Mouse (Mus musculus): ENCODE data around the gene Pax4. TPM values are rescaled to one million over a fixed set of nuclear protein-coding genes. Genes with fewer than 3 reads are reported as not detected.
A peak's percentile ranks its signal among the peaks of the same experiment; 100 is the strongest.

The Pax4 gene
- polyA plus RNA-seq, 1 experiment from 2014 or later: not detected

- Histone ChIP-seq H3K36me3 (ENCODE audit: control insufficient read depth, insufficient read depth, low read length) (no peaks in the 10 kb centered on the region), H3K9me3 (ENCODE audit: control insufficient read depth, low read length) (no peaks in the 10 kb centered on the region), H3K27me3 (replicated peaks; ENCODE audit: control insufficient read depth, insufficient read depth, low read length) (no peaks in the 10 kb centered on the region), H3K27ac (ENCODE audit: low read depth, low read length) (no peak overlapping the region), H3K4me3 (ENCODE audit: low read length) (no peak overlapping the region), H3K4me1 (ENCODE audit: control insufficient read depth, insufficient read depth, low read depth, low read length) (no peaks in the 10 kb centered on the region), H3K4me2 (ENCODE audit: low read length) (no peak overlapping the region), H3K9ac (ENCODE audit: low read depth, low read length) (no peak overlapping the region)
- 0 out of 2 replicates have a peak, but pooled peaks have one; percentile 54 for ATAC-seq
- 9% methylated on average over 5 of the region's 5 CpGs for WGBS
Observed at GRCm38 (mm10) chr6:28460534-28460933, 11.4 kb upstream of the Pax4 start.

- Histone ChIP-seq H3K9me3 (ENCODE audit: control insufficient read depth, low read length) (no peaks in the 10 kb centered on the region), H3K4me1 (ENCODE audit: control insufficient read depth, insufficient read depth, low read depth, low read length) (no peaks in the 10 kb centered on the region), H3K4me3 (ENCODE audit: low read length) (no peak overlapping the region), H3K36me3 (ENCODE audit: control insufficient read depth, insufficient read depth, low read length) (no peaks in the 10 kb centered on the region), H3K4me2 (ENCODE audit: low read length) (no peak overlapping the region), H3K27me3 (replicated peaks; ENCODE audit: control insufficient read depth, insufficient read depth, low read length) (no peaks in the 10 kb centered on the region), H3K27ac (ENCODE audit: low read depth, low read length) (no peak overlapping the region), H3K9ac (ENCODE audit: low read depth, low read length) (no peak overlapping the region)
- no peak for ATAC-seq
Observed at GRCm38 (mm10) chr6:28459221-28459668, 10.1 kb upstream of the Pax4 start.

GRCm38 (mm10) chr6:28450977-28451376 lies 1.8 kb upstream of the Pax4 start:
- Histone ChIP-seq H3K4me2 (ENCODE audit: low read length) (0 out of 2 replicates have a peak overlapping the region, but pooled peaks have one; percentile 12), H3K27ac (ENCODE audit: low read depth, low read length) (no peak overlapping the region), H3K36me3 (ENCODE audit: control insufficient read depth, insufficient read depth, low read length) (no peaks in the 10 kb centered on the region), H3K9me3 (ENCODE audit: control insufficient read depth, low read length) (no peaks in the 10 kb centered on the region), H3K4me3 (ENCODE audit: low read length) (no peak overlapping the region), H3K9ac (ENCODE audit: low read depth, low read length) (no peak overlapping the region), H3K4me1 (ENCODE audit: control insufficient read depth, insufficient read depth, low read depth, low read length) (no peaks in the 10 kb centered on the region), H3K27me3 (replicated peaks; ENCODE audit: control insufficient read depth, insufficient read depth, low read length) (peaks cover 22% of the 10 kb centered on the region)
- ATAC-seq: 0 out of 2 replicates have a peak, but pooled peaks have one; percentile 34
- WGBS: 0% methylated on average over 11 of the region's 12 CpGs

GRCm38 (mm10) chr6:28450481-28450880 lies 1.3 kb upstream of the Pax4 start:
- Histone ChIP-seq H3K4me3 (ENCODE audit: low read length) (no peak overlapping the region), H3K4me2 (ENCODE audit: low read length) (no peak overlapping the region), H3K27me3 (replicated peaks; ENCODE audit: control insufficient read depth, insufficient read depth, low read length) (peaks cover 22% of the 10 kb centered on the region), H3K36me3 (ENCODE audit: control insufficient read depth, insufficient read depth, low read length) (no peaks in the 10 kb centered on the region), H3K9ac (ENCODE audit: low read depth, low read length) (no peak overlapping the region), H3K9me3 (ENCODE audit: control insufficient read depth, low read length) (no peaks in the 10 kb centered on the region), H3K4me1 (ENCODE audit: control insufficient read depth, insufficient read depth, low read depth, low read length) (no peaks in the 10 kb centered on the region), H3K27ac (ENCODE audit: low read depth, low read length) (no peak overlapping the region)
- no peak for ATAC-seq
- 16% methylated on average over 5 of the region's 5 CpGs for WGBS

GRCm38 (mm10) chr6:28447937-28448336 lies 1.2 kb downstream of the Pax4 start:
- Histone ChIP-seq H3K9me3 (ENCODE audit: control insufficient read depth, low read length) (no peaks in the 10 kb centered on the region), H3K4me3 (ENCODE audit: low read length) (no peak overlapping the region), H3K27ac (ENCODE audit: low read depth, low read length) (no peak overlapping the region), H3K4me1 (ENCODE audit: control insufficient read depth, insufficient read depth, low read depth, low read length) (no peaks in the 10 kb centered on the region), H3K36me3 (ENCODE audit: control insufficient read depth, insufficient read depth, low read length) (no peaks in the 10 kb centered on the region), H3K27me3 (replicated peaks; ENCODE audit: control insufficient read depth, insufficient read depth, low read length) (peaks cover 22% of the 10 kb centered on the region), H3K9ac (ENCODE audit: low read depth, low read length) (no peak overlapping the region), H3K4me2 (ENCODE audit: low read length) (no peak overlapping the region)
- 73% methylated on average over 7 of the region's 7 CpGs for WGBS
- no peak for ATAC-seq

GRCm38 (mm10) chr6:28431538-28431855 lies 17.7 kb downstream of the Pax4 start:
- Histone ChIP-seq H3K4me3 (ENCODE audit: low read length) (no peak overlapping the region), H3K27ac (ENCODE audit: low read depth, low read length) (no peak overlapping the region), H3K9ac (ENCODE audit: low read depth, low read length) (no peak overlapping the region), H3K36me3 (ENCODE audit: control insufficient read depth, insufficient read depth, low read length) (peaks cover 2% of the 10 kb centered on the region; the same call in 1 of the 2 replicates), H3K4me2 (ENCODE audit: low read length) (no peak overlapping the region), H3K27me3 (replicated peaks; ENCODE audit: control insufficient read depth, insufficient read depth, low read length) (no peaks in the 10 kb centered on the region), H3K4me1 (ENCODE audit: control insufficient read depth, insufficient read depth, low read depth, low read length) (no peaks in the 10 kb centered on the region), H3K9me3 (ENCODE audit: control insufficient read depth, low read length) (no peaks in the 10 kb centered on the region)
- 81% methylated on average over 6 of the region's 6 CpGs for WGBS
- ATAC-seq: no peak

GRCm38 (mm10) chr6:28430795-28431537 lies 18.2 kb downstream of the Pax4 start:
- H3K4me1 ChIP-seq (ENCODE audit: control insufficient read depth, insufficient read depth, low read depth, low read length): no peaks in the 10 kb centered on the region
- H3K9me3 ChIP-seq (ENCODE audit: control insufficient read depth, low read length): no peaks in the 10 kb centered on the region
- H3K27ac ChIP-seq (ENCODE audit: low read depth, low read length): no peak overlapping the region
- 80% methylated on average over 10 of the region's 10 CpGs for WGBS
- ATAC-seq: no peak
- H3K36me3 ChIP-seq (ENCODE audit: control insufficient read depth, insufficient read depth, low read length): peaks cover 7% of the 10 kb centered on the region
- H3K4me3 ChIP-seq (ENCODE audit: low read length): no peak overlapping the region
- no peaks in the 10 kb centered on the region for H3K27me3 ChIP-seq (replicated peaks; ENCODE audit: control insufficient read depth, insufficient read depth, low read length)
- no peak overlapping the region for H3K4me2 ChIP-seq (ENCODE audit: low read length)
- no peak overlapping the region for H3K9ac ChIP-seq (ENCODE audit: low read depth, low read length)

- no peak for ATAC-seq
- Histone ChIP-seq H3K36me3 (ENCODE audit: control insufficient read depth, insufficient read depth, low read length) (peaks cover 8% of the 10 kb centered on the region), H3K4me2 (ENCODE audit: low read length) (no peak overlapping the region), H3K9me3 (ENCODE audit: control insufficient read depth, low read length) (no peaks in the 10 kb centered on the region), H3K4me1 (ENCODE audit: control insufficient read depth, insufficient read depth, low read depth, low read length) (peaks cover 4% of the 10 kb centered on the region), H3K27me3 (replicated peaks; ENCODE audit: control insufficient read depth, insufficient read depth, low read length) (no peaks in the 10 kb centered on the region), H3K9ac (ENCODE audit: low read depth, low read length) (no peak overlapping the region), H3K4me3 (ENCODE audit: low read length) (no peak overlapping the region), H3K27ac (ENCODE audit: low read depth, low read length) (no peak overlapping the region)
- 85% methylated on average over 11 of the region's 11 CpGs for WGBS
Observed at GRCm38 (mm10) chr6:28429870-28430269, 19.3 kb downstream of the Pax4 start.

GRCm38 (mm10) chr6:28428290-28428689 lies 20.9 kb downstream of the Pax4 start, which contains the start of gene Gcc1:
Gcc1 (minus strand) TSS chr6:28428390.
- Histone ChIP-seq H3K9me3 (ENCODE audit: control insufficient read depth, low read length) (no peaks in the 10 kb centered on the region), H3K27me3 (replicated peaks; ENCODE audit: control insufficient read depth, insufficient read depth, low read length) (no peaks in the 10 kb centered on the region), H3K4me1 (ENCODE audit: control insufficient read depth, insufficient read depth, low read depth, low read length) (peaks cover 13% of the 10 kb centered on the region), H3K4me3 (ENCODE audit: low read length) (no peak within 1 kb of the TSS), H3K4me2 (ENCODE audit: low read length) (no peak within 1 kb of the TSS), H3K9ac (ENCODE audit: low read depth, low read length) (no peak within 1 kb of the TSS), H3K27ac (ENCODE audit: low read depth, low read length) (no peak within 1 kb of the TSS), H3K36me3 (ENCODE audit: control insufficient read depth, insufficient read depth, low read length) (peaks cover 8% of the 10 kb centered on the region)
- WGBS: 91% methylated on average over 3 of the region's 3 CpGs
- ATAC-seq: no peak
